Mouse (Mus musculus) stomach, embryonic 15.5 days (tissue): Measurements from ENCODE around the gene Ung. TPM values are rescaled to one million over a fixed set of nuclear protein-coding genes. Genes with fewer than 3 reads are reported as not detected.

Experiments used
- ATAC-seq: fragments of 200-750 bp; cut with Nextera tagmentation; 2 replicates; pipeline ENCODE4 v1.8.0; 2017; ENCODE audit warnings: low read depth, moderate number of reproducible peaks, moderate TSS enrichment; ENCODE audit not compliant: insufficient read depth, low FRiP score
- H3K27ac ChIP-seq: fragments of 300-500 bp; sonication (generic); 2 replicates; pipeline ENCODE4 v1.5.1; 2015; ENCODE audit warnings: mild to moderate bottlenecking, inconsistent platforms
- H3K27me3 ChIP-seq: fragments of 300-500 bp; sonication (generic); replicated peaks from 2 replicates; pipeline ENCODE4 v1.6.1; 2015; ENCODE audit warnings: inconsistent platforms
- H3K36me3 ChIP-seq: fragments of 300-500 bp; sonication (generic); 2 replicates; pipeline ENCODE4 v1.6.1; 2015; ENCODE audit warnings: inconsistent platforms
- H3K4me1 ChIP-seq: fragments of 300-500 bp; sonication (generic); 2 replicates; pipeline ENCODE4 v1.6.1; 2015; ENCODE audit warnings: inconsistent platforms
- H3K4me2 ChIP-seq: fragments of 300-500 bp; sonication (generic); 2 replicates; pipeline ENCODE4 v1.6.1; 2015; ENCODE audit warnings: mild to moderate bottlenecking, inconsistent platforms
- H3K4me3 ChIP-seq: fragments of 300-500 bp; sonication (generic); replicated peaks from 2 replicates; pipeline ENCODE4 v1.5.1; 2015; ENCODE audit warnings: inconsistent platforms
- H3K9ac ChIP-seq: fragments of 300-500 bp; sonication (generic); 2 replicates; pipeline ENCODE4 v1.6.1; 2015; ENCODE audit warnings: inconsistent platforms
- H3K9me3 ChIP-seq: fragments of 300-500 bp; sonication (generic); 2 replicates; pipeline ENCODE4 v1.6.1; 2016; ENCODE audit warnings: inconsistent platforms
- WGBS: fragments of 180-500 bp; shearing (Covaris S2); methylation state at CpG from one replicate; pipeline ENCODE4 v1.1.7; 2015; 5-methylcytosine and 5-hydroxymethylcytosine counted together
- polyA plus RNA-seq: library from polyadenylated mRNA; unstranded; fragments of >200 nt; fragmentation: Nextera tagmentation; extraction: Ambion mirVana; gene quantifications from 2 replicates; pipeline ENCODE4 v1.2.1, GENCODE M21; 2015

The Ung gene
- polyA plus RNA-seq, 1 experiment from 2014 or later = 42.9 TPM

DNA sequence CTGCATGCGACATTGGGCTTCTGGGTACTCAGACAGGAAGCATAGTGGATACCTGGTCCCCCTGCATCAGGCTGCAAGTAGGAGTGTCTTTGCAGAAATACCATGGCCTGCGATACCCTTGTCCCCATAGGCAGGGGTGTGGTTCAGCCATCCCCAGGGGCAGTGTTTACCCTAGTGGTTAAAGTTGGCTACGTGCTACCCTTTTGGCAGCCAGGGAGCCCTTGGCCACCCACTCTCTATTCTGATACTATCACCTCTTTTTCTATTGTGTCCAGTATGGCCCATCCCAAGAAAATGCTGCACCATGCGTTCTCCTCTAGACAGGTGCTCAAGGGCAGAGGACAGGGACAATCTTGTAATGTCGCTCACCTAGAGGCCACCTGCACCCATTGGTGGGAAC is 24.6 kb downstream of the Ung start:
- H3K4me3 ChIP-seq = no peak overlapping the region
- ATAC-seq = no peak
- H3K4me2 ChIP-seq = no peak overlapping the region
- H3K4me1 ChIP-seq = 0 out of 2 replicates have a peak, but pooled peaks cover 4% of the 10 kb centered on the region
- H3K9ac ChIP-seq = no peak overlapping the region
- no peak overlapping the region for H3K27ac ChIP-seq
- H3K9me3 ChIP-seq = no peaks in the 10 kb centered on the region
- WGBS = 76% methylated on average over 5 of the region's 5 CpGs
- H3K27me3 ChIP-seq = no peaks in the 10 kb centered on the region
- no peaks in the 10 kb centered on the region for H3K36me3 ChIP-seq

DNA sequence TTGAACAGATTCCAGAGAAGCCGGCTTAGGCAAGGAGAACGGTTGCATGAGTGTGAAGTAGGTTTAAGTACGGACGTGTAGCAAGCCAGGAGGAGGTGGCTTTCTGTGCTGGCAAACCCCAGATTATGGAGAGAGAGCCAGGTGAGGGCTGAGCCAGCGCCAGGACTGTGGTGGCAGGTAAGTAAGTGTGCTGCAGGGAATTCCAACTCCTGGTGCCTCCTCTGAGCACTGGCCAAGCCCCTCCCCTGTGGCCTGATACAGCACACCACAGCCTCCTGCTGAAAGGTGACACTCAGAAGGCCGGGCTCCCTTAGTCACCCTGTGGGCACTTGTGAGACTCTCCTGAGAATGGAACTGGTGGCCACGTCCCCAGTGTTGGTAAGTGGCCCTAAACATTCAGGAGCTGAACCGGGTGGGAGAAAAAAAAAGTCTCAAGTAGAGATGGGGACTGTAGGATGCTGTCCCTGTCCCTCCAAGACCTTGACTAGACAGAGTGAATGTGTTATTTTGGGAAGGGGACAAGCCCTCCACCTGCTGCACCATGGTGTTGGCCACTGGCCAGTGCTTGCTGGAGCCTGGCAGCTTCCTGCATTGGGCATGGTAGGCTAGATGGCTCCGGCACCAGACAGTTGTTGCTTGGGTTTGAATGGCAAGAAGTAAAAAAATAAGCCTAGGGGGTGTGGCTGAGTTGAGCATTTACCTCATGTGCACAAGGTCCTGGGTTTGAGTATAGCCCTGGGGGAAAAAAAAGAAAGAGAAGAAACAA is 25.2 kb downstream of the Ung start:
- 52% methylated on average over 9 of the region's 9 CpGs for WGBS
- no peak overlapping the region for H3K27ac ChIP-seq

GRCm38 (mm10) chr5:114157236-114157635 is 27.1 kb downstream of the Ung start:
- WGBS = 55% methylated on average over 7 of the region's 7 CpGs
- H3K9ac ChIP-seq = no peak overlapping the region
- no peak for ATAC-seq
- no peak overlapping the region for H3K4me2 ChIP-seq
- no peaks in the 10 kb centered on the region for H3K36me3 ChIP-seq
- H3K27ac ChIP-seq = no peak overlapping the region
- 0 out of 2 replicates have a peak, but pooled peaks cover 4% of the 10 kb centered on the region for H3K4me1 ChIP-seq
- H3K27me3 ChIP-seq = no peaks in the 10 kb centered on the region
- H3K9me3 ChIP-seq = no peaks in the 10 kb centered on the region
- no peak overlapping the region for H3K4me3 ChIP-seq

More for the DNA sequence above, 25.2 kb downstream of the Ung start:
- Histone ChIP-seq H3K9me3 (no peaks in the 10 kb centered on the region), H3K36me3 (no peaks in the 10 kb centered on the region), H3K4me2 (no peak overlapping the region), H3K4me1 (0 out of 2 replicates have a peak, but pooled peaks cover 4% of the 10 kb centered on the region), H3K27me3 (no peaks in the 10 kb centered on the region), H3K4me3 (no peak overlapping the region), H3K9ac (no peak overlapping the region)
- ATAC-seq = peak; percentile 68

DNA sequence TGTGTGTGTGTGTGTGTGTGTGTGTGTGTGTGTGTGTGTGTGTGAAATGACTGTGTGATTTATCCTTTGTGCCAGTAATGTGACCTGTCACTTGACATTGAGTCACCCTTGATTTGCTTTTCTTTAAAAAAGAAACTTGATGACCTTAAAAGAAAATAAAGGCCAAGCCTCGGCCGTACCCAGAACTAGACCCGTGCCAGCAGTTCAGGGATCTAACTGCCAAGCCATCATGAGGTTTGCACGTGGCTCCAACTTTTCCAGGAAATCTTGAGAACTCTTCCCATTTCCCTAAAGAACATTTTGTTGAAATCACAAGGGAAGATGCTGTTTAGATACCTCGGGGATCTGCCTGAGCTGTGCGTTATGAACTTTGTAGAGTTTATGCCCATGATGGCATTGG is 31.2 kb downstream of the Ung start:
- no peak overlapping the region for H3K27ac ChIP-seq
- no peaks in the 10 kb centered on the region for H3K9me3 ChIP-seq
- H3K36me3 ChIP-seq = no peaks in the 10 kb centered on the region
- no peak overlapping the region for H3K4me3 ChIP-seq
- H3K9ac ChIP-seq = no peak overlapping the region
- 81% methylated on average over 6 of the region's 6 CpGs for WGBS
- no peaks in the 10 kb centered on the region for H3K27me3 ChIP-seq
- H3K4me1 ChIP-seq = no peaks in the 10 kb centered on the region
- no peak for ATAC-seq
- H3K4me2 ChIP-seq = no peak overlapping the region

DNA sequence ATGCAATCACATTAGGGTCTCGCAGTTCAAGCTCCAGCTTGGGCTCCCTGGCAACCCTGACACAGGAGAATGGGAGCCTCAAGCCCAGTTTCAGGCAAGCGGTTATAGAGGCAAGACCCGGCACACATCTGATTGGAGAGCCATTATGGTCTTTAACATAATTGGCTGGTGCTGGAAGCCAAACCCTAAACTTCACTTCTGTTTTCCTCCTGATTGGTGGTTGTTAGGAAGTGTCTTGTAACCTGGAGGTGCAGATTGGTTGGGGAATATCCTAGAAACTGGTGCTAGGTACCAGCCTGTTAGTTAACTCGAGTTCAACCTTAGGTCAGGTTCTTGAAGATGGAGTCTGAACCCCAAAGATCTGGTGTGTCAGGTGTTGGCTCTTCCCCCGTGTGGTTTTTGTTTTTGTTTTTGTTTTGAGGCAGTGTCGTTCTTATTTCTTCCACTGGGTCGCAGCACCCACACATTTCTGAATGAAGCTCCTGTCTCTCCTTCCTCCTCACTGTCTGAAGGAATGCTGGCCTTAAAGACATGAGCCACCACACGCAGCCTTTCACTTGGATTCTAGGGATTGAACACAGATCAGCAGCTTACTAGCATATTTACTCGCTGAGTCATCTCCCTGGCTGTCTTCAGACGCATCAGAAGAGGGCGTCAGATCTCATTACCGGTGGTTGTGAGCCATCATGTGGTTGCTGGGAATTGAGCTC is 32.1 kb downstream of the Ung start:
- 47% methylated on average over 12 of the region's 12 CpGs for WGBS
- Histone ChIP-seq H3K36me3 (no peaks in the 10 kb centered on the region), H3K9ac (no peak overlapping the region), H3K9me3 (no peaks in the 10 kb centered on the region), H3K27ac (no peak overlapping the region), H3K4me2 (no peak overlapping the region), H3K4me1 (no peaks in the 10 kb centered on the region), H3K4me3 (no peak overlapping the region), H3K27me3 (0 out of 2 replicates have a peak, but pooled peaks cover 3% of the 10 kb centered on the region)
- ATAC-seq = no peak

- ATAC-seq = no peak
- Histone ChIP-seq H3K4me2 (no peak overlapping the region), H3K36me3 (no peaks in the 10 kb centered on the region), H3K27me3 (0 out of 2 replicates have a peak, but pooled peaks cover 3% of the 10 kb centered on the region), H3K9me3 (no peaks in the 10 kb centered on the region), H3K4me3 (no peak overlapping the region), H3K4me1 (no peaks in the 10 kb centered on the region), H3K27ac (no peak overlapping the region), H3K9ac (no peak overlapping the region)
- 57% methylated on average over 6 of the region's 6 CpGs for WGBS
These were observed 33.0 kb downstream of the Ung start for GRCm38 (mm10) chr5:114163117-114163696.

- 0 out of 2 replicates have a peak, but pooled peaks cover 4% of the 10 kb centered on the region for H3K4me1 ChIP-seq
- WGBS = 85% methylated on average over 7 of the region's 7 CpGs
- H3K27ac ChIP-seq = no peak overlapping the region
- H3K27me3 ChIP-seq = 0 out of 2 replicates have a peak, but pooled peaks cover 3% of the 10 kb centered on the region
- ATAC-seq = no peak
- H3K4me3 ChIP-seq = no peak overlapping the region
- no peaks in the 10 kb centered on the region for H3K36me3 ChIP-seq
- H3K9ac ChIP-seq = no peak overlapping the region
- no peaks in the 10 kb centered on the region for H3K9me3 ChIP-seq
- H3K4me2 ChIP-seq = no peak overlapping the region
These were observed 40.2 kb downstream of the Ung start for GRCm38 (mm10) chr5:114170345-114170744.

DNA sequence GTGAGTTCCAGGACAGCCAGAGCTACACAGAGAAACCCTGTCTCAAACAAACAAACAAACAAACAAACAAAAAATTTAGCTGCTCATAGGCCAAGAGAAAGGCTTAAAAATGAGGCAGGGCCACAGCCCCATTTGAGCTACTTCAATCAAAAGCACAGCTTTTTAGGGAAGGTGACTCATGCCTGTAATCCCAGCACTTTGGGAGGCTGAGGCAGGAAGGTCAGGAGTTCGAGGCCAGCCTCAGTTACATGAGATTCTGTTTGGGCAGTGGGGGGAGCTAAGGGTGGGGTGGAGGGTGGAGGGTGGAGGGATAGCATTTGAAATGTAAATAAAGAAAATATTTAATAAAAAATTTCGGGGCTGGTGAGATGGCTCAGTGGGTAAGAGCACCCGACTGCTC is 42.8 kb downstream of the Ung start:
- Histone ChIP-seq H3K27ac (no peak overlapping the region), H3K4me1 (peaks cover 9% of the 10 kb centered on the region; the same call in 1 of the 2 replicates), H3K4me3 (no peak overlapping the region), H3K9ac (no peak overlapping the region), H3K9me3 (no peaks in the 10 kb centered on the region), H3K36me3 (no peaks in the 10 kb centered on the region), H3K4me2 (no peak overlapping the region), H3K27me3 (no peaks in the 10 kb centered on the region)
- no peak for ATAC-seq
- 89% methylated on average over 3 of the region's 3 CpGs for WGBS

DNA sequence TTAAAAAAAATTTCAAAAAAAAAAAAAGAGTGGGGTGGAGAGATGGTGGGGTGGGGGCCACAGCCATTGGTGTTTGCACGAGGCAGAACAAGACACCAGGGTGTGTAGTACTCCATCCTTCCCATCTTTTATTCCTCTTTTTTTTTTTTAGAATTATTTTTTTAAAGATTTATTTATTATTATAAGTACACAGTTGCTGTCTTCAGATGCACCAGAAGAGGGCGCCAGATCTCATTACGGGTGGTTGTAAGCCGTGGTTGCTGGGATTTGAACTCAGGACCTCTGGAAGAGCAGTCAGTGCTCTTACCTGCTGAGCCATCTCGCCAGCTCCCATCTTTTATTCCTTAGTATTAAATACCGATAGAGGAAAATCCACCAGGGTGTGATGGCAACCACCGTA is 43.3 kb downstream of the Ung start:
- WGBS = 70% methylated on average over 7 of the region's 7 CpGs

DNA sequence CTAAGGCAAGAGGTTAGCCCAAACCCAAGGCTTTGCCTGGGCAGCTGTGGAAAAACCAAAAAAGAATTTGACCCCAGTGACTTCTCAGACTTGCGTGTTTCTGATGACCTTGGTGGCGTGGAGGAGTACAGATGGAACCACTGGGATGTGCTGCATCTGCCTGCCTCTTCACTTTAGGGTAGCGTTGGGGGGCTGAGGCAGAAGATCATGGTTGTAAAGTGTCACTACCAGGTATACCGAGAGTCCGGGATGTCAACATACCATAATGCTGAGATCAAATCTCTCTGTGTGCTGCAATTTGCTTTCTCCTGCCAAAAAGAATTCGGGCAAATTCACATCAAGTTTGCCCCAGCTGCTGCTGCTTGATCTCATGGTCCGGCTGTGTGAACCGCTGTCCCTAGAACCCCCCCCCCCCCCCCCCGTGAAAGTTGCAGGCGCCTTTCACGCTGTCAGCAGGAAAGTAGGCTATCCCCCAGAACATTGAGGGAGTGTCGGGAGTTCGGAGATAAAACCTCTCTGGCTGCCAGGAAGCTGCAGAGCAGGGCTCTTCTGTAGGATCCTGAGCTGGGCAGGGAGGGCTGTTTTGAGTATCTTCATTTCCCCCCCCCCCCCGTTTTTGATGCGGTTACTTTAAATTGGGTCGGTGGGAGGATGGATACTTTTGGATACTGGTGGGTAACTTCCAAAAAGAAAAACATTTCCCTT is 43.8 kb downstream of the Ung start:
- H3K36me3 ChIP-seq = no peaks in the 10 kb centered on the region
- WGBS = 24% methylated on average over 16 of the region's 16 CpGs
- no peak overlapping the region for H3K4me3 ChIP-seq

More for the DNA sequence above, 43.3 kb downstream of the Ung start:
- H3K9me3 ChIP-seq = no peaks in the 10 kb centered on the region
- H3K27ac ChIP-seq = no peak overlapping the region
- no peak for ATAC-seq
- no peaks in the 10 kb centered on the region for H3K36me3 ChIP-seq
- H3K4me2 ChIP-seq = no peak overlapping the region
- H3K4me3 ChIP-seq = no peak overlapping the region
- no peak overlapping the region for H3K9ac ChIP-seq
- H3K27me3 ChIP-seq = no peaks in the 10 kb centered on the region
- H3K4me1 ChIP-seq = peaks cover 9% of the 10 kb centered on the region; the same call in 1 of the 2 replicates

GRCm38 (mm10) chr5:114174639-114175038 is 44.5 kb downstream of the Ung start:
- H3K4me2 ChIP-seq = peak overlapping the region; percentile 92
- WGBS = 12% methylated on average over 16 of the region's 16 CpGs
- no peak overlapping the region for H3K27ac ChIP-seq

More for the DNA sequence above, 43.8 kb downstream of the Ung start:
- no peak for ATAC-seq
- Histone ChIP-seq H3K9me3 (no peaks in the 10 kb centered on the region), H3K27ac (no peak overlapping the region), H3K4me2 (peak overlapping the region; percentile 92), H3K4me1 (peaks cover 9% of the 10 kb centered on the region; the same call in 1 of the 2 replicates), H3K27me3 (no peaks in the 10 kb centered on the region), H3K9ac (no peak overlapping the region)

More at GRCm38 (mm10) chr5:114174639-114175038, 44.5 kb downstream of the Ung start:
- Histone ChIP-seq H3K9me3 (no peaks in the 10 kb centered on the region), H3K27me3 (no peaks in the 10 kb centered on the region), H3K4me3 (no peak overlapping the region; the same call in 1 of the 2 replicates), H3K9ac (no peak overlapping the region), H3K36me3 (no peaks in the 10 kb centered on the region), H3K4me1 (peaks cover 9% of the 10 kb centered on the region; the same call in 1 of the 2 replicates)
- ATAC-seq = no peak
